8 mouse cellular contexts compared by ENCODE assay signal in the genomic region with DNA sequence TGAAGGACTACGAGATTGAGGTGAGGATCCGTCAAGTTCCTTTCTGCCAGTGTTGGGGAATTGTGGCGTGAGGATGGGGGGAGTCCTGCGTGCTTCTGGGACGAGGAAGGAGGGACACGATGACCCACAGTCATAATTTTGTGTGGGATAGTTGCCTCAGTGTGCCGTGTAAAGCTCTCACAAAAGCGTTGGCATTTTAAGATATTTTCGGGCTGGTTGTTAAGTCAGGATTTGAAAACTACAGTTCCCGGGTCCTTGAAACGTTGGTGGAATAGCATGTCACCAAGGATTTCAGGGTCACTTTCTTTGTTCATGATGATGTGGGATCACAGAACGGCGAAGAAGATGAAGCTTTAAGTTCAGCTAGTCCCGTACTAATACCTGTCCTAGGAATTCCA. TPM values are rescaled to one million over a fixed set of nuclear protein-coding genes. Genes with fewer than 3 reads are reported as not detected.
DNase-seq lines count a peak whose midpoint lies in the region; ATAC-seq and TF ChIP-seq lines count a peak whose summit lies in the region.

No protein-coding gene starts in this region.

- WGBS in kidney, embryonic 15.5 days, result under 1% methylated on average over 14 of the region's 14 CpGs
- WGBS in hindbrain, embryonic 13.5 days, result under 1% methylated on average over 14 of the region's 14 CpGs
- under 1% methylated on average over 14 of the region's 14 CpGs for WGBS in midbrain, embryonic 13.5 days

- H3K27me3 ChIP-seq in kidney, embryonic 15.5 days, result no peaks in the 10 kb centered on the region
- H3K27me3 ChIP-seq in hindbrain, embryonic 13.5 days, result no peaks in the 10 kb centered on the region
- H3K27me3 ChIP-seq in midbrain, embryonic 13.5 days, result no peaks in the 10 kb centered on the region

- no peak for TF ChIP-seq CTCF in bone marrow macrophage, adult 2 months (IDR thresholded peaks at IDR 0.05; ENCODE audit: low read depth, low read length)

- H3K9me3 ChIP-seq in kidney, embryonic 15.5 days (replicated peaks), result no peaks in the 10 kb centered on the region
- no peaks in the 10 kb centered on the region for H3K9me3 ChIP-seq in hindbrain, embryonic 13.5 days
- no peaks in the 10 kb centered on the region for H3K9me3 ChIP-seq in midbrain, embryonic 13.5 days

- peak overlapping the region; percentile 88 for H3K9ac ChIP-seq in kidney, embryonic 15.5 days
- peak overlapping the region; percentile 92 for H3K9ac ChIP-seq in hindbrain, embryonic 13.5 days
- peak overlapping the region; percentile 95 for H3K9ac ChIP-seq in midbrain, embryonic 13.5 days (replicated peaks)

- H3K36me3 ChIP-seq in kidney, embryonic 15.5 days, result peaks cover 8% of the 10 kb centered on the region
- H3K36me3 ChIP-seq in hindbrain, embryonic 13.5 days, result no peaks in the 10 kb centered on the region
- no peaks in the 10 kb centered on the region; the same call in 1 of the 2 replicates for H3K36me3 ChIP-seq in midbrain, embryonic 13.5 days

- peak overlapping the region; percentile 71 for H3K4me2 ChIP-seq in kidney, embryonic 15.5 days
- H3K4me2 ChIP-seq in hindbrain, embryonic 13.5 days, result peak overlapping the region; percentile 92
- peak overlapping the region; percentile 95 for H3K4me2 ChIP-seq in midbrain, embryonic 13.5 days (replicated peaks)

- DNase-seq in kidney, adult 9 months, result no peak
- no peak for DNase-seq in right cerebral cortex, postnatal 10 days (ENCODE audit: low spot score in 2 of 2)
- no peak for DNase-seq in gastrocnemius, postnatal 36 days
- DNase-seq in gastrocnemius, postnatal 4 days (ENCODE audit: low spot score in 2 of 2), result no peak

- intact Hi-C loops in gastrocnemius, postnatal 36 days (cut with DNase I), result no loop called here

- H3K4me1 ChIP-seq in kidney, embryonic 15.5 days, result peaks cover 5% of the 10 kb centered on the region; the same call in 1 of the 2 replicates
- peaks cover 20% of the 10 kb centered on the region for H3K4me1 ChIP-seq in bone marrow macrophage, adult 2 months (ENCODE audit: control insufficient read depth, insufficient read depth, low read length)
- peaks cover 16% of the 10 kb centered on the region for H3K4me1 ChIP-seq in hindbrain, embryonic 13.5 days (replicated peaks)
- H3K4me1 ChIP-seq in midbrain, embryonic 13.5 days (replicated peaks), result peaks cover 13% of the 10 kb centered on the region

- TF ChIP-seq POLR2A in bone marrow macrophage, adult 2 months (IDR thresholded peaks at IDR 0.05; ENCODE audit: borderline replicate concordance, low read depth, low read length), result no peak

- no peak for ATAC-seq in kidney, embryonic 15.5 days (replicated peaks; ENCODE audit: low FRiP score)
- ATAC-seq in hindbrain, embryonic 13.5 days (ENCODE audit: low FRiP score), result no peak
- ATAC-seq in midbrain, embryonic 13.5 days, result no peak

- H3K27ac ChIP-seq in kidney, embryonic 15.5 days, result peak overlapping the region; percentile 73; the same call in 1 of the 2 replicates
- 0 out of 2 replicates have a peak overlapping the region, but pooled peaks have one; percentile 6 for H3K27ac ChIP-seq in bone marrow macrophage, adult 2 months (ENCODE audit: insufficient read depth, low read depth, low read length)
- no peak overlapping the region; the same call in 1 of the 2 replicates for H3K27ac ChIP-seq in hindbrain, embryonic 13.5 days
- no peak overlapping the region for H3K27ac ChIP-seq in midbrain, embryonic 13.5 days

- H3K4me3 ChIP-seq in kidney, embryonic 15.5 days (replicated peaks), result peak overlapping the region; percentile 79
- peak overlapping the region; percentile 99 for H3K4me3 ChIP-seq in bone marrow macrophage, adult 2 months (ENCODE audit: insufficient read depth, low read length)
- H3K4me3 ChIP-seq in hindbrain, embryonic 13.5 days, result peak overlapping the region; percentile 98
- H3K4me3 ChIP-seq in midbrain, embryonic 13.5 days (replicated peaks), result peak overlapping the region; percentile 99

RNA-seq across cellular contexts. Expression of a gene that starts 0.6 kb away (rescaled TPM):
- polyA plus RNA-seq in kidney, embryonic 15.5 days (2015; fragmentation: Nextera tagmentation; extraction: Ambion mirVana), result 10.9 and 11.9 TPM in 2 replicates
- polyA plus RNA-seq in bone marrow macrophage, adult 2 months (2012; ENCODE audit: insufficient read depth, insufficient read length, missing spikeins), result 6.6 and 6.7 TPM in 2 replicates
- 6.1 and 6.3 TPM in 2 replicates for polyA plus RNA-seq in hindbrain, embryonic 13.5 days (2015; fragmentation: Nextera tagmentation; extraction: Ambion mirVana)
- 7.8 and 8.5 TPM in 2 replicates for polyA plus RNA-seq in midbrain, embryonic 13.5 days (2015; fragmentation: Nextera tagmentation; extraction: Ambion mirVana)
- 1 to 10 TPM in 1 of 2 experiments, under 1 TPM in 1; 0.91 to 1.3 TPM for total RNA-seq in gastrocnemius, postnatal 36 days (2021)
- total RNA-seq in gastrocnemius, postnatal 4 days (2021), result 1 to 10 TPM; 6.6 to 7.2 TPM

RNA-seq across cellular contexts. Expression of a gene that starts 9.0 kb away (rescaled TPM):
- 43.3 and 45.3 TPM in 2 replicates for polyA plus RNA-seq in kidney, embryonic 15.5 days (2015; fragmentation: Nextera tagmentation; extraction: Ambion mirVana)
- polyA plus RNA-seq in bone marrow macrophage, adult 2 months (2012; ENCODE audit: insufficient read depth, insufficient read length, missing spikeins), result 81.6 and 84.6 TPM in 2 replicates
- 12.3 and 13.1 TPM in 2 replicates for polyA plus RNA-seq in hindbrain, embryonic 13.5 days (2015; fragmentation: Nextera tagmentation; extraction: Ambion mirVana)
- 14.1 and 14.6 TPM in 2 replicates for polyA plus RNA-seq in midbrain, embryonic 13.5 days (2015; fragmentation: Nextera tagmentation; extraction: Ambion mirVana)
- total RNA-seq in gastrocnemius, postnatal 36 days (2021), result 1 to 10 TPM; 4.7 to 6.8 TPM
- 10 to 100 TPM; 22.4 to 26.0 TPM for total RNA-seq in gastrocnemius, postnatal 4 days (2021)

RNA-seq across cellular contexts. Expression of a gene that starts 52.2 kb away (rescaled TPM):
- polyA plus RNA-seq in kidney, embryonic 15.5 days (2015; fragmentation: Nextera tagmentation; extraction: Ambion mirVana), result 36.3 and 36.8 TPM in 2 replicates
- 7.7 and 12.4 TPM in 2 replicates for polyA plus RNA-seq in bone marrow macrophage, adult 2 months (2012; ENCODE audit: insufficient read depth, insufficient read length, missing spikeins)
- polyA plus RNA-seq in hindbrain, embryonic 13.5 days (2015; fragmentation: Nextera tagmentation; extraction: Ambion mirVana), result 25.8 and 25.9 TPM in 2 replicates
- 28.3 and 31.2 TPM in 2 replicates for polyA plus RNA-seq in midbrain, embryonic 13.5 days (2015; fragmentation: Nextera tagmentation; extraction: Ambion mirVana)
- total RNA-seq in gastrocnemius, postnatal 36 days (2021), result 10 to 100 TPM; 16.5 to 20.6 TPM
- 10 to 100 TPM; 18.2 to 19.7 TPM for total RNA-seq in gastrocnemius, postnatal 4 days (2021)

Comparison
In these comparisons a context has a peak if more than half of its experiments do, and no peak if none do; other contexts are left out.
1. H3K27ac ChIP-seq: peak in kidney, embryonic 15.5 days (single experiment) and bone marrow macrophage, adult 2 months (single experiment); none in hindbrain, embryonic 13.5 days (single experiment) and midbrain, embryonic 13.5 days (single experiment).
2. Peak in every context shown above with its lines, with median percentiles within 50 percentile points of each other: H3K4me2 ChIP-seq, H3K4me3 ChIP-seq and H3K9ac ChIP-seq.